Mouse (Mus musculus): ENCODE results near the gene Elmod3. TPM values are rescaled to one million over a fixed set of nuclear protein-coding genes. Genes with fewer than 3 reads are reported as not detected.
A peak's percentile ranks its signal among the peaks of the same experiment; 100 is the strongest.

Gene Elmod3
- polyA plus RNA-seq, 1 experiment from 2014 or later, result 19.8 TPM

- no peaks in the 10 kb centered on the region for H3K27me3 ChIP-seq (ENCODE audit: control insufficient read depth, insufficient read depth, low read length)
- H3K36me3 ChIP-seq (ENCODE audit: control insufficient read depth, insufficient read depth, low read length), result peaks cover 16% of the 10 kb centered on the region
- ATAC-seq (ENCODE audit: low FRiP score, low TSS enrichment) (no peak), DNase-seq (peak; percentile 78)
- H3K4me3 ChIP-seq (replicated peaks; ENCODE audit: low read depth, low read length), result no peak overlapping the region
- no peak overlapping the region for H3K9ac ChIP-seq (replicated peaks; ENCODE audit: low read length)
- no peaks in the 10 kb centered on the region for H3K9me3 ChIP-seq (ENCODE audit: control insufficient read depth, low read length)
- no peak overlapping the region for H3K27ac ChIP-seq (replicated peaks; ENCODE audit: low read depth, low read length)
- 64% methylated on average over 1 of the region's 1 CpGs for WGBS
- H3K4me1 ChIP-seq (ENCODE audit: control insufficient read depth, insufficient read depth, low read length), result peaks cover 13% of the 10 kb centered on the region; the same call in 1 of the 2 replicates
- H3K4me2 ChIP-seq (ENCODE audit: low read length), result no peak overlapping the region
Measured at GRCm38 (mm10) chr6:72601732-72602131, 3.5 kb upstream of the Elmod3 start.

- H3K36me3 ChIP-seq (ENCODE audit: control insufficient read depth, insufficient read depth, low read length), result peaks cover 6% of the 10 kb centered on the region
- ATAC-seq (ENCODE audit: low FRiP score, low TSS enrichment), result no peak
- WGBS, result 87% methylated on average over 12 of the region's 12 CpGs
- H3K4me3 ChIP-seq (replicated peaks; ENCODE audit: low read depth, low read length), result no peak overlapping the region
- no peaks in the 10 kb centered on the region for H3K27me3 ChIP-seq (ENCODE audit: control insufficient read depth, insufficient read depth, low read length)
- no peak overlapping the region for H3K9ac ChIP-seq (replicated peaks; ENCODE audit: low read length)
- no peak overlapping the region for H3K4me2 ChIP-seq (ENCODE audit: low read length)
- peaks cover 13% of the 10 kb centered on the region; the same call in 1 of the 2 replicates for H3K4me1 ChIP-seq (ENCODE audit: control insufficient read depth, insufficient read depth, low read length)
- H3K9me3 ChIP-seq (ENCODE audit: control insufficient read depth, low read length), result no peaks in the 10 kb centered on the region
- no peak for DNase-seq
- no peak overlapping the region for H3K27ac ChIP-seq (replicated peaks; ENCODE audit: low read depth, low read length)
Measured at GRCm38 (mm10) chr6:72600771-72601170, 2.6 kb upstream of the Elmod3 start.

GRCm38 (mm10) chr6:72600216-72600615, 2.0 kb upstream of the Elmod3 start:
- Histone ChIP-seq H3K4me2 (ENCODE audit: low read length) (no peak overlapping the region), H3K9me3 (ENCODE audit: control insufficient read depth, low read length) (no peaks in the 10 kb centered on the region), H3K27me3 (ENCODE audit: control insufficient read depth, insufficient read depth, low read length) (no peaks in the 10 kb centered on the region), H3K36me3 (ENCODE audit: control insufficient read depth, insufficient read depth, low read length) (peaks cover 3% of the 10 kb centered on the region; the same call in 1 of the 2 replicates), H3K4me3 (replicated peaks; ENCODE audit: low read depth, low read length) (no peak overlapping the region), H3K4me1 (ENCODE audit: control insufficient read depth, insufficient read depth, low read length) (peaks cover 13% of the 10 kb centered on the region; the same call in 1 of the 2 replicates), H3K9ac (replicated peaks; ENCODE audit: low read length) (no peak overlapping the region), H3K27ac (replicated peaks; ENCODE audit: low read depth, low read length) (no peak overlapping the region)
- WGBS, result 78% methylated on average over 6 of the region's 6 CpGs
- no peak for DNase-seq
- ATAC-seq (ENCODE audit: low FRiP score, low TSS enrichment), result no peak

- Histone ChIP-seq H3K4me2 (ENCODE audit: low read length) (peak overlapping the region; percentile 58), H3K27me3 (ENCODE audit: control insufficient read depth, insufficient read depth, low read length) (no peaks in the 10 kb centered on the region), H3K36me3 (ENCODE audit: control insufficient read depth, insufficient read depth, low read length) (no peaks in the 10 kb centered on the region), H3K9ac (replicated peaks; ENCODE audit: low read length) (peak overlapping the region; percentile 69), H3K9me3 (ENCODE audit: control insufficient read depth, low read length) (no peaks in the 10 kb centered on the region), H3K4me3 (replicated peaks; ENCODE audit: low read depth, low read length) (peak overlapping the region; percentile 61), H3K27ac (replicated peaks; ENCODE audit: low read depth, low read length) (peak overlapping the region; percentile 46), H3K4me1 (ENCODE audit: control insufficient read depth, insufficient read depth, low read length) (peaks cover 13% of the 10 kb centered on the region; the same call in 1 of the 2 replicates)
- ATAC-seq (ENCODE audit: low FRiP score, low TSS enrichment) (no peak), DNase-seq (peak; percentile 48)
- WGBS, result 51% methylated on average over 12 of the region's 12 CpGs
Measured at GRCm38 (mm10) chr6:72598791-72599557, 761 bp upstream of the Elmod3 start.

- 47% methylated on average over 13 of the region's 13 CpGs for WGBS
- H3K9me3 ChIP-seq (ENCODE audit: control insufficient read depth, low read length), result no peaks in the 10 kb centered on the region
- H3K4me3 ChIP-seq (replicated peaks; ENCODE audit: low read depth, low read length), result peak overlapping the region; percentile 61
- peak overlapping the region; percentile 69 for H3K9ac ChIP-seq (replicated peaks; ENCODE audit: low read length)
- DNase-seq (peak; percentile 2), ATAC-seq (ENCODE audit: low FRiP score, low TSS enrichment) (no peak)
- peak overlapping the region; percentile 58 for H3K4me2 ChIP-seq (ENCODE audit: low read length)
- H3K27ac ChIP-seq (replicated peaks; ENCODE audit: low read depth, low read length), result no peak overlapping the region
- no peaks in the 10 kb centered on the region for H3K36me3 ChIP-seq (ENCODE audit: control insufficient read depth, insufficient read depth, low read length)
- H3K27me3 ChIP-seq (ENCODE audit: control insufficient read depth, insufficient read depth, low read length), result no peaks in the 10 kb centered on the region
- H3K4me1 ChIP-seq (ENCODE audit: control insufficient read depth, insufficient read depth, low read length), result peaks cover 13% of the 10 kb centered on the region; the same call in 1 of the 2 replicates
Measured at GRCm38 (mm10) chr6:72597083-72597874, 934 bp downstream of the Elmod3 start.

- Histone ChIP-seq H3K27ac (replicated peaks; ENCODE audit: low read depth, low read length) (no peak overlapping the region), H3K27me3 (ENCODE audit: control insufficient read depth, insufficient read depth, low read length) (no peaks in the 10 kb centered on the region), H3K4me1 (ENCODE audit: control insufficient read depth, insufficient read depth, low read length) (peaks cover 12% of the 10 kb centered on the region; the same call in 1 of the 2 replicates), H3K4me2 (ENCODE audit: low read length) (no peak overlapping the region), H3K4me3 (replicated peaks; ENCODE audit: low read depth, low read length) (no peak overlapping the region), H3K9ac (replicated peaks; ENCODE audit: low read length) (no peak overlapping the region), H3K9me3 (ENCODE audit: control insufficient read depth, low read length) (no peaks in the 10 kb centered on the region), H3K36me3 (ENCODE audit: control insufficient read depth, insufficient read depth, low read length) (no peaks in the 10 kb centered on the region)
- 73% methylated on average over 5 of the region's 5 CpGs for WGBS
- ATAC-seq (ENCODE audit: low FRiP score, low TSS enrichment) (no peak), DNase-seq (no peak)
Measured at GRCm38 (mm10) chr6:72593914-72594313, 4.3 kb downstream of the Elmod3 start.

GRCm38 (mm10) chr6:72593011-72593803, 5.0 kb downstream of the Elmod3 start:
- Histone ChIP-seq H3K4me1 (ENCODE audit: control insufficient read depth, insufficient read depth, low read length) (peaks cover 8% of the 10 kb centered on the region; the same call in 1 of the 2 replicates), H3K9me3 (ENCODE audit: control insufficient read depth, low read length) (no peaks in the 10 kb centered on the region), H3K4me3 (replicated peaks; ENCODE audit: low read depth, low read length) (no peak overlapping the region), H3K9ac (replicated peaks; ENCODE audit: low read length) (no peak overlapping the region), H3K27ac (replicated peaks; ENCODE audit: low read depth, low read length) (no peak overlapping the region), H3K4me2 (ENCODE audit: low read length) (no peak overlapping the region), H3K36me3 (ENCODE audit: control insufficient read depth, insufficient read depth, low read length) (no peaks in the 10 kb centered on the region), H3K27me3 (ENCODE audit: control insufficient read depth, insufficient read depth, low read length) (no peaks in the 10 kb centered on the region)
- WGBS, result 83% methylated on average over 6 of the region's 6 CpGs
- ATAC-seq (ENCODE audit: low FRiP score, low TSS enrichment), result no peak
- no peak for DNase-seq

GRCm38 (mm10) chr6:72590111-72590510, 8.1 kb downstream of the Elmod3 start:
- no peaks in the 10 kb centered on the region for H3K27me3 ChIP-seq (ENCODE audit: control insufficient read depth, insufficient read depth, low read length)
- H3K36me3 ChIP-seq (ENCODE audit: control insufficient read depth, insufficient read depth, low read length), result peaks cover 6% of the 10 kb centered on the region; the same call in 1 of the 2 replicates
- ATAC-seq (ENCODE audit: low FRiP score, low TSS enrichment) (no peak), DNase-seq (no peak)
- H3K9ac ChIP-seq (replicated peaks; ENCODE audit: low read length), result no peak overlapping the region
- no peaks in the 10 kb centered on the region for H3K9me3 ChIP-seq (ENCODE audit: control insufficient read depth, low read length)
- no peak overlapping the region for H3K27ac ChIP-seq (replicated peaks; ENCODE audit: low read depth, low read length)
- no peak overlapping the region for H3K4me2 ChIP-seq (ENCODE audit: low read length)
- no peak overlapping the region for H3K4me3 ChIP-seq (replicated peaks; ENCODE audit: low read depth, low read length)
- H3K4me1 ChIP-seq (ENCODE audit: control insufficient read depth, insufficient read depth, low read length), result no peaks in the 10 kb centered on the region
